Mouse (Mus musculus) T-cell, adult 66 days (primary cell): ENCODE results near the gene Olfr654. TPM values are rescaled to one million over a fixed set of nuclear protein-coding genes. Genes with fewer than 3 reads are reported as not detected.

Experiments used
- total RNA-seq, 2 experiments: library from RNA; stranded (reverse); gene quantifications; 3 replicates in 1 of 2; 4 replicates in 1 of 2; pipeline ENCODE4 v1.2.4; 2023

Olfr654 gene
- not detected for total RNA-seq

GRCm38 (mm10) chr7:104586725-104587124 is at the start of gene Olfr654:
Gene Olfr654, plus strand, starts transcription at chr7:104587025.

GRCm38 (mm10) chr7:104549833-104550232 is 37.0 kb upstream of the Olfr654 start, which contains the start of gene Olfr651:
Gene Olfr651, plus strand, starts transcription at chr7:104550133.

GRCm38 (mm10) chr7:104560601-104561000 is 26.2 kb upstream of the Olfr654 start, which contains the start of gene Olfr652:
Gene Olfr652, plus strand, starts transcription at chr7:104560901.

GRCm38 (mm10) chr7:104577014-104577413 is 9.8 kb upstream of the Olfr654 start, which contains the start of gene Olfr653:
Gene Olfr653, plus strand, starts transcription at chr7:104577314.

GRCm38 (mm10) chr7:104601679-104602078 is 14.9 kb downstream of the Olfr654 start, which contains the start of gene Olfr655:
Gene Olfr655, minus strand, starts transcription at chr7:104601779.

GRCm38 (mm10) chr7:104613655-104614054 is 26.8 kb downstream of the Olfr654 start, which contains the start of gene Olfr656:
Gene Olfr656, plus strand, starts transcription at chr7:104613955.

GRCm38 (mm10) chr7:104624494-104624893 is 37.7 kb downstream of the Olfr654 start, which contains the start of gene Olfr657:
Gene Olfr657, plus strand, starts transcription at chr7:104624794.

Other genes with a start within 250 kb of the Olfr654 start
- 10 to 100 TPM; 43.4 to 51.9 TPM for gene Trim12c, start 233.7 kb upstream of the Olfr654 start, total RNA-seq
- gene Trim30b, start 217.1 kb upstream of the Olfr654 start, total RNA-seq, result under 1 TPM; 0.35 to 0.36 TPM
- 1 to 10 TPM; 3.1 to 4.3 TPM for gene Trim30c, start 186.2 kb upstream of the Olfr654 start, total RNA-seq
- 10 to 100 TPM; 66.0 to 74.1 TPM for gene Trim30a, start 121.8 kb upstream of the Olfr654 start, total RNA-seq
- 10 to 100 TPM in 1 of 2 experiments, 1 to 10 TPM in 1; 8.6 to 10.6 TPM for gene Trim30d, start 79.2 kb upstream of the Olfr654 start, total RNA-seq
- not detected for gene Olfr651, start 36.9 kb upstream of the Olfr654 start, total RNA-seq
- not detected for gene Olfr652, start 26.1 kb upstream of the Olfr654 start, total RNA-seq
- gene Olfr653, start 9.7 kb upstream of the Olfr654 start, total RNA-seq, result not detected
- gene Olfr655, start 14.8 kb downstream of the Olfr654 start, total RNA-seq, result under 1 TPM in 1 of 2 experiments, not detected in 1; 0.44 TPM
- gene Olfr656, start 26.9 kb downstream of the Olfr654 start, total RNA-seq, result not detected
- gene Olfr657, start 37.8 kb downstream of the Olfr654 start, total RNA-seq, result not detected
- not detected for gene Olfr658, start 60.3 kb downstream of the Olfr654 start, total RNA-seq
- not detected for gene Olfr659, start 79.7 kb downstream of the Olfr654 start, total RNA-seq
- not detected for gene Olfr661, start 99.5 kb downstream of the Olfr654 start, total RNA-seq
- gene Usp17le, start 190.4 kb downstream of the Olfr654 start, total RNA-seq, result not detected